Mouse (Mus musculus) lung, embryonic 15.5 days (tissue): ENCODE measurements around the gene Rps21. TPM values are rescaled to one million over a fixed set of nuclear protein-coding genes. Genes with fewer than 3 reads are reported as not detected.

ENCODE experiments used
- ATAC-seq: fragments of 200-750 bp; cut with Nextera tagmentation; 2 replicates; pipeline ENCODE4 v1.8.0; 2017; ENCODE audit warnings: moderate number of reproducible peaks, borderline replicate concordance; ENCODE audit not compliant: low FRiP score, low TSS enrichment; ENCODE audit errors: extremely low read depth
- H3K27ac ChIP-seq: fragments of 300-500 bp; sonication (generic); 2 replicates; pipeline ENCODE4 v1.5.1; 2015; ENCODE audit warnings: moderate library complexity, mild to moderate bottlenecking, inconsistent platforms
- H3K27me3 ChIP-seq: fragments of 300-500 bp; sonication (generic); 2 replicates; pipeline ENCODE4 v1.6.1; 2015; ENCODE audit warnings: inconsistent platforms
- H3K36me3 ChIP-seq: fragments of 300-500 bp; sonication (generic); 2 replicates; pipeline ENCODE4 v1.6.1; 2015; ENCODE audit warnings: inconsistent platforms
- H3K4me1 ChIP-seq: fragments of 300-500 bp; sonication (generic); 2 replicates; pipeline ENCODE4 v1.6.1; 2015; ENCODE audit warnings: inconsistent platforms
- H3K4me2 ChIP-seq: fragments of 300-500 bp; sonication (generic); 2 replicates; pipeline ENCODE4 v1.6.1; 2015; ENCODE audit warnings: inconsistent platforms, mild to moderate bottlenecking, moderate library complexity
- H3K4me3 ChIP-seq: fragments of 300-500 bp; sonication (generic); 2 replicates; pipeline ENCODE4 v1.5.1; 2015; ENCODE audit warnings: mild to moderate bottlenecking, inconsistent platforms
- H3K9ac ChIP-seq: fragments of 300-500 bp; sonication (generic); 2 replicates; pipeline ENCODE4 v1.6.1; 2015; ENCODE audit warnings: inconsistent platforms
- H3K9me3 ChIP-seq: fragments of 300-500 bp; sonication (generic); 2 replicates; pipeline ENCODE4 v1.6.1; 2016; ENCODE audit warnings: inconsistent platforms
- WGBS: fragments of 180-500 bp; shearing (Covaris S2); methylation state at CpG from one replicate; pipeline ENCODE4 v1.1.7; 2015; 5-methylcytosine and 5-hydroxymethylcytosine counted together
- microRNA-seq: library from miRNA; unstranded; fragments of <30 nt; microRNA quantifications from one replicate; pipeline ENCODE4, GENCODE M21; 2016
- polyA plus RNA-seq: library from polyadenylated mRNA; unstranded; fragments of >200 nt; fragmentation: Nextera tagmentation; extraction: Ambion mirVana; gene quantifications from 2 replicates; pipeline ENCODE4 v1.2.1, GENCODE M21; 2015

The Rps21 gene
- polyA plus RNA-seq, 1 experiment from 2014 or later, result 477 TPM

DNA sequence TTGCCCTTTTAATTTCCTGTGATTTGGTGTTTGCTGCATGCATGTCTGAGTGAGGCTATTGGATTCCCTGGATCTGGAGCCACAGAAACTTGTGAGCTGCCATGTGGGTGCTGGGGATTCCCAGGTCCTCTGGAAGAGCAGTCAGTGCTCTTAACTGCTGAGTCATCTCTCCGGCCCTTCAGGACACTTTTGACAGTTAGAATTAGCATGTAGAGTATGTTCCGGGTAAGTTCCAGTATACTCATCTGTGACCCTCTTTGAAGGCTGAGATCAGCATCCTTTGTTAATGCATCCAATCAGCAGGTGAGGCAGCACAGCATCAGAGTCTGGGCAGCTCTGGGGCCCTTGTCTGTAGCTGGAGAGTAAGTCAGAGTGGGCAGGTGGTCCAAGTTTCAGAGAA, 43.1 kb downstream of the Rps21 start:
- H3K36me3 ChIP-seq, result no peaks in the 10 kb centered on the region
- no peaks in the 10 kb centered on the region for H3K9me3 ChIP-seq
- no peak overlapping the region for H3K4me2 ChIP-seq
- H3K27me3 ChIP-seq, result no peaks in the 10 kb centered on the region
- peaks cover 38% of the 10 kb centered on the region for H3K4me1 ChIP-seq
- no peak overlapping the region for H3K4me3 ChIP-seq
- WGBS, result 35% methylated on average over 2 of the region's 2 CpGs
- no peak overlapping the region for H3K9ac ChIP-seq
- ATAC-seq, result no peak
- peak overlapping the region; percentile 15; the same call in 1 of the 2 replicates for H3K27ac ChIP-seq

DNA sequence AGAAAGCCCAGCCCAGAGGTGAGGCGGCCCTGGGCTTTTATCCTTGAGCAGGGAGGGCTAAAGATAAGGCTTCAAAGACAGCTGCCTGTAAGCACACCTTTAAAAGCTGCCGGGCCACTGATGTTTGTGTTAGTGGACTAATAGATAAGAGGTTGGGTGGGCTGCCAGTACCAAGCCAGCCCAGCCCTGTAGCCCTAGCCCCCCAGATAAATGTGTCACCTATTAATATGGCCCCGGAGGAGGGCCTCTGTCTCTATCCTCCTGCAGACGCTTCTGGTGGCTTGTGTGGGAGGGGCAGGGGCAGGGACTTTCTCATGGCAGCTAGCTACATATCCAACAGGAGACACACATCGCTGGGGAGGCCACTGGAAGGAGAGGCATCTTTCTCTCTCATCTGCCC, 43.6 kb downstream of the Rps21 start:
- no peak for ATAC-seq

DNA sequence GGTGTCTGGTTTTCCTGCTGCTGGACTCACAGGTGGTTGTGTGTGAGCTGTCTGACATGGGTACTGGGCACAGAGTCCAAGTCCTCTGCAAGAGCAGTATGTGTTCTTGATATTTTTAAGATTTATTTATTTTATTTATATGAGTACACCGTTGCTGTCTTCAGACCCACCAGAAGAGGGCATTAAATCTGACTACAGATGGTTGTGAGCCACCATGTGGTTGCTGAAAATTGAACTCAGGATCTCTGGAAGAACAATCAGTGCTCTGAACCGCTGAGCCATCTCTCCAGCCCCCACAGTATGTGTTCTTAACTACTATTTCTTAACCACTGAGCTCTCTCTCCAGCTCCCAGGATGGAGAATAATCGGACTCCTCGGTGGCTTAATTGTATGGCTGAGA, 45.0 kb downstream of the Rps21 start:
- Histone ChIP-seq H3K9me3 (no peaks in the 10 kb centered on the region), H3K27ac (peak overlapping the region; percentile 91; the same call in 1 of the 2 replicates), H3K9ac (no peak overlapping the region), H3K4me1 (peaks cover 52% of the 10 kb centered on the region), H3K27me3 (no peaks in the 10 kb centered on the region), H3K36me3 (no peaks in the 10 kb centered on the region), H3K4me2 (no peak overlapping the region), H3K4me3 (no peak overlapping the region)
- 73% methylated on average over 4 of the region's 4 CpGs for WGBS
- ATAC-seq, result no peak

More for the DNA sequence above, 43.6 kb downstream of the Rps21 start:
- H3K9me3 ChIP-seq, result no peaks in the 10 kb centered on the region
- no peak overlapping the region for H3K4me2 ChIP-seq
- H3K4me1 ChIP-seq, result peaks cover 42% of the 10 kb centered on the region
- no peaks in the 10 kb centered on the region for H3K36me3 ChIP-seq
- no peak overlapping the region for H3K4me3 ChIP-seq
- no peaks in the 10 kb centered on the region for H3K27me3 ChIP-seq
- H3K9ac ChIP-seq, result no peak overlapping the region
- 18% methylated on average over 5 of the region's 5 CpGs for WGBS
- H3K27ac ChIP-seq, result no peak overlapping the region

DNA sequence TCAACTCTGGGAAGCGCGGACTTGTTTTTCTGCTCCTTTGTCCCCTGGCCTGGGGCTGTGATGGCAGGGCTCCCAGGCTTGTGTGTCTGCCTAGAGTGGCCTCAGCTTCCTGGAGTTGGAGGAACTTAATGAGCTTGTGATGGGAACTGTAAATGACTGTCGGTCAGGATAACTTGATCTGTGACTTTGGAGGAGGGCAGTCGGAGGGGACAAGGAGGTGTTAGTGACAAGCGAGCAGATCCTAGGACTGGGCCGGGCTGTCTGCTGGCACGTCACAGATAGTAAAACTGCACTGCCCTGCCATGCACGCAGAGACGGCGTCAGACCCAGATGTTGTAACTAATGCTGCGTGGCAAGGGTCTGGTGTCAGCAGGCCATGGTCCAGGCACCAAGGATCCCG, 46.3 kb downstream of the Rps21 start:
- ATAC-seq, result peak; percentile 87
- Histone ChIP-seq H3K36me3 (no peaks in the 10 kb centered on the region), H3K4me1 (peaks cover 61% of the 10 kb centered on the region), H3K9me3 (no peaks in the 10 kb centered on the region), H3K9ac (no peak overlapping the region), H3K27me3 (no peaks in the 10 kb centered on the region), H3K4me3 (no peak overlapping the region), H3K27ac (peak overlapping the region; percentile 91), H3K4me2 (no peak overlapping the region)
- WGBS, result 33% methylated on average over 12 of the region's 12 CpGs

DNA sequence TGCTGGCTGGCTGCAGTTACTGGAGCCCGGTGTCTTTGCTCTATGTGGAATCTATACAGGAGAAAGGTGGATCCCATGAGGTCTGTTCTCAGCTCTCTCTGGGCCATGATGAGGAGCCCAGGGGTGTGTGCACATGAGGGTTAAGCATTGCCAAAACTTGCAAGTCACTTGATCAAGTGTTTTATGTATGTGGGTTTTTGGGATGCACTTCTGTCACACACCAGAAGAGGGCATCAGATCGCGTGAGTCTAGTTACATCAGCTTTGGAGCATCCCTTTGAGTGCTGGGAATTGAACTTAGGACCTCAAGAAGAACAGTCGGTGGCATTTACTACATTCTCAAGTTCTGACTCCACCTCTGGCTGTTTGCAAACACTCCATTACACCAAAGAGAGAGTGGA, 47.4 kb downstream of the Rps21 start:
- Histone ChIP-seq H3K4me3 (no peak overlapping the region), H3K4me1 (peaks cover 63% of the 10 kb centered on the region), H3K9me3 (no peaks in the 10 kb centered on the region), H3K36me3 (no peaks in the 10 kb centered on the region), H3K27me3 (no peaks in the 10 kb centered on the region), H3K4me2 (no peak overlapping the region), H3K27ac (peak overlapping the region; percentile 91), H3K9ac (no peak overlapping the region)
- ATAC-seq, result no peak
- 23% methylated on average over 4 of the region's 4 CpGs for WGBS

DNA sequence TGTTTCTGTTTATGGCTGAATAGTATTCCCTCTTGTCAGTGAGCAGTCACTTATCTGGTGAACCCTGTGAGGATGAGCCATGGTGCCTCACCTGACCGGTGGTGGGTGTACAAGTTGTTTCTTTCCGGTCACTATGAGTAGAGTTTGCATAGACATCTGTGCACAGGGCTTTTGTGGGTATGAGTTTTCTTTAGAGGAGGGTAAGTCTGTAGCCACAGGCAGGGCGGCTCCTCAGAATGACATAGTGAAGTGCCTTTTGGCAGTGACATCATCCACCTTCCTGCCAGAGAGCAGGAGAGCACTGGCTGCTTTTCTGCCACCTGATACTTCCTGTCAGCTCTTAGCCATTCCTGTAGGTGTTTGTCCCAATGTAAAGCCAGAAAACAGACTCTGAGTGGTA, 48.3 kb downstream of the Rps21 start:
- Histone ChIP-seq H3K27me3 (no peaks in the 10 kb centered on the region), H3K27ac (peak overlapping the region; percentile 91), H3K4me3 (no peak overlapping the region), H3K36me3 (no peaks in the 10 kb centered on the region), H3K4me1 (peaks cover 55% of the 10 kb centered on the region), H3K4me2 (no peak overlapping the region), H3K9ac (no peak overlapping the region), H3K9me3 (no peaks in the 10 kb centered on the region)
- 65% methylated on average over 3 of the region's 3 CpGs for WGBS
- no peak for ATAC-seq

DNA sequence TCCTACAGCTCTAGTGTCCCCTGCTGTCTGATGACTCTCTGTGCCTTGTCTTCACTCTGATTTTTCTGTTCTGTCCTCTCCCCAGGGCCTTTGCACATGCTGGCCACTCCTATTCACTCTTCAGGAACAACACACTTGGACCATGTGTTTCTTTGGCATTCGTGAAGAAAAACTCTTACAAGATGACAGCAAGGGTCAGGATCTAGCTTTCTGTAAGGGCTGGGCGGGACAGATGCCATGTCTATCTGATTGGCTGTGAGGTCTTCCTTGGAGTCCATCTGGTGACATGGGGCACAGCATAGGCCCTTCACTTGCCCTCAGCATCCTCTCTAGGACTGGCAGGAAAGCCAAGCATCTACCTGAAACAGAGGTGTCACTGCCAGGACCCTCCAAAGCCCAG, 48.8 kb downstream of the Rps21 start:
- no peaks in the 10 kb centered on the region for H3K36me3 ChIP-seq
- no peak overlapping the region for H3K9ac ChIP-seq
- ATAC-seq, result no peak
- H3K4me1 ChIP-seq, result peaks cover 50% of the 10 kb centered on the region
- no peaks in the 10 kb centered on the region for H3K27me3 ChIP-seq
- WGBS, result 50% methylated on average over 2 of the region's 2 CpGs
- peak overlapping the region; percentile 91 for H3K27ac ChIP-seq
- H3K4me2 ChIP-seq, result no peak overlapping the region
- no peak overlapping the region for H3K4me3 ChIP-seq
- no peaks in the 10 kb centered on the region for H3K9me3 ChIP-seq

DNA sequence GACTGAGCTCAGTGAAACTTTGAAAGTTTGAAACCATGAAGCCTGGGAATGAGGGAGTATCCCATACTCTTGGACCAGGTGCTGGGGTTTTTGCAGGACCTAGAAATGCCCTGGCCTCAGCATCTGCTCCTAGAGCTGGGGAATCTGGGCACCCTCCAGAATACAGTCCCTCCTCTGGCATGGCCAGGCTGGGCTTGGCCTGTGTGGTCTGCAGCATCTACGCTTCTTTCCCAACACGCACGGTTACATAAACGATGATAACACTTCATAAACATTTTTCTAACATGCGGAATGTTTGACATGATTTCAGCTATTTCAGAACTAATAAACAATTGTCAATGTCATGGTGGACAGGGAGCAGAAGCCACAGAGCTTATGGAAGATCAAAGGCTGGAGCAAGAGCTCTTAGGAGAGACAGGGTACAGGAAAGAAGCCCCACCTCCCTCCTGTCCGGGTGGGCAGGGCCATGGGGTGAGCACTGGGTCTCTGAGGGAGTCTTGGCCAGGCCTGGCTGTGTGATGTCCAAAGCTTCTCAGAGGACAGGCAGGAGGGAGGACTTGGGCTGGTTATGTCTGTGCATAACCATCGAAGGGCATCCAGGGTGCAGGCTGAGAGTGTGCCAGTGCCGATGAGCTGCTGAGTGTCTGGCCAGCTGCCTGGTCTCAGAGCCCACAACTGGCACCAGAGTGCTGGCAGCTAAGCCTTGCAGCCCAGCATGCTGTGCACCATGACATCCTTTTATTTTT, 49.4 kb downstream of the Rps21 start:
- Histone ChIP-seq H3K4me3 (no peak overlapping the region), H3K4me2 (no peak overlapping the region), H3K9me3 (no peaks in the 10 kb centered on the region), H3K27me3 (no peaks in the 10 kb centered on the region), H3K27ac (peak overlapping the region; percentile 91), H3K36me3 (no peaks in the 10 kb centered on the region), H3K4me1 (peaks cover 52% of the 10 kb centered on the region), H3K9ac (no peak overlapping the region)
- peak; percentile 84 for ATAC-seq
- WGBS, result 31% methylated on average over 8 of the region's 8 CpGs

DNA sequence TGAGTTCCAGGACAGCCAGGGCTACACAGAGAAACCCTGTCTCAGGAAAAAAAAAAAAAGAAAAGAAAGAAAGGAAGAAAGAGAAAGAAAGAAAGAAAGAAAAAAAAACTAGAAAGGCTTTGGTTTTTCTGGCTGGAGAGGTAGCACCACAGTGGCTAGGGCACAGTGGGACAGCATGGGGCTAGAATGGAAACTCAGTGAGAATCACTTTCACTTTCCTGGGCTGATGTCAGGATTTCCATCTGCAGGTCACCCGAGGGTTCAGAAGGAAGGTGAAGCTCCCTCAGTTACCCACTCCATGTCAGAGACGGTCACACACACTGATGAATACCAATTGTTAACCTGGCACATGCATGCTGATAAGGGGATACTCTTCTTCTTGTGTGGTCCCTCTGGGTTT, 50.5 kb downstream of the Rps21 start:
- Histone ChIP-seq H3K27ac (peak overlapping the region; percentile 91), H3K4me3 (no peak overlapping the region), H3K36me3 (no peaks in the 10 kb centered on the region), H3K4me1 (peaks cover 52% of the 10 kb centered on the region), H3K9ac (no peak overlapping the region), H3K4me2 (no peak overlapping the region), H3K9me3 (no peaks in the 10 kb centered on the region), H3K27me3 (no peaks in the 10 kb centered on the region)
- ATAC-seq, result no peak
- WGBS, result 34% methylated on average over 2 of the region's 2 CpGs

Small RNAs within 50 kb of the gene (microRNA-seq; reads per million reads assigned to microRNA genes)
- 1.3 reads per million for gene Mir3091

Other genes starting within 250 kb of the Rps21 start
- 7.5 and 9.5 TPM in 2 replicates for gene Lsm14b, start 232.4 kb upstream of the Rps21 start, polyA plus RNA-seq
- gene Psma7, start 214.9 kb upstream of the Rps21 start, polyA plus RNA-seq, result 513 and 529 TPM in 2 replicates
- 4.0 and 4.5 TPM in 2 replicates for gene Ss18l1, start 214.9 kb upstream of the Rps21 start, polyA plus RNA-seq
- gene Mtg2, start 186.8 kb upstream of the Rps21 start, polyA plus RNA-seq, result 26.4 and 26.6 TPM in 2 replicates
- gene Hrh3, start 152.9 kb upstream of the Rps21 start, polyA plus RNA-seq, result not detected in 2 replicates
- 30.9 and 32.5 TPM in 2 replicates for gene Osbpl2, start 138.1 kb upstream of the Rps21 start, polyA plus RNA-seq
- gene Adrm1, start 85.9 kb upstream of the Rps21 start, polyA plus RNA-seq, result 184 and 191 TPM in 2 replicates
- 79.0 and 83.2 TPM in 2 replicates for gene Lama5, start 31.5 kb upstream of the Rps21 start, polyA plus RNA-seq
- gene Cables2, start 16.1 kb downstream of the Rps21 start, polyA plus RNA-seq, result 14.1 and 16.5 TPM in 2 replicates
- gene Rbbp8nl, start 32.5 kb downstream of the Rps21 start, polyA plus RNA-seq, result 2.3 and 3.1 TPM in 2 replicates
- 26.2 and 27.8 TPM in 2 replicates for gene Gata5, start 77.3 kb downstream of the Rps21 start, polyA plus RNA-seq
- 1.1 and 1.2 TPM in 2 replicates for gene Slco4a1, start 198.9 kb downstream of the Rps21 start, polyA plus RNA-seq
- 0.89 and 1.3 TPM in 2 replicates for gene Ntsr1, start 242.6 kb downstream of the Rps21 start, polyA plus RNA-seq